Mouse (Mus musculus) gastrocnemius, adult 8-10 months (tissue): ENCODE measurements around the gene Tmem45a. TPM values are rescaled to one million over a fixed set of nuclear protein-coding genes. Genes with fewer than 3 reads are reported as not detected.
"Not testable (repeated sequence)": the region's sequence is repeated elsewhere in the genome, so short reads cannot be mapped to it uniquely, and the experiment has no call there.

Source experiments
- DNase-seq, 2 experiments: peaks; one replicate each; pipeline ENCODE4 v3.0.0; 2022; ENCODE audit warnings: low spot score in 2 of 2
- total RNA-seq, 4 experiments: library from RNA; stranded (reverse); gene quantifications; 2 replicates each; pipeline ENCODE4 v1.2.4; 2022

The Tmem45a gene
- 1 to 10 TPM in 1 of 4 experiments, under 1 TPM in 3; 0.19 to 1.7 (median 0.24) TPM for total RNA-seq

- peak; percentile 79 to 80 for DNase-seq
Measured at GRCm38 (mm10) chr16:56885824-56886615, at the start of gene Tmem45a. Tmem45a (minus strand) TSS chr16:56886166.

- DNase-seq: no peak
Measured at GRCm38 (mm10) chr16:56928023-56928422, 42.1 kb upstream of the Tmem45a start, which contains the start of gene Lnp1. Lnp1 (minus strand) TSS chr16:56928061.

GRCm38 (mm10) chr16:56920102-56920657 lies 34.2 kb upstream of the Tmem45a start:
- DNase-seq: no peak

GRCm38 (mm10) chr16:56917230-56917629 lies 31.3 kb upstream of the Tmem45a start:
- no peak for DNase-seq

GRCm38 (mm10) chr16:56908986-56909385 lies 23.0 kb upstream of the Tmem45a start:
- no peak for DNase-seq

GRCm38 (mm10) chr16:56902206-56902605 lies 16.2 kb upstream of the Tmem45a start:
- DNase-seq: not testable (repeated sequence)

- DNase-seq: no peak
Measured at GRCm38 (mm10) chr16:56891583-56891982, 5.6 kb upstream of the Tmem45a start.

GRCm38 (mm10) chr16:56886616-56887116 lies 700 bp upstream of the Tmem45a start:
- DNase-seq: no peak

GRCm38 (mm10) chr16:56884811-56885210 lies 1.2 kb downstream of the Tmem45a start:
- no peak for DNase-seq

- DNase-seq: no peak
Measured at GRCm38 (mm10) chr16:56873410-56873809, 12.6 kb downstream of the Tmem45a start.

GRCm38 (mm10) chr16:56870458-56870857 lies 15.5 kb downstream of the Tmem45a start:
- DNase-seq: no peak

GRCm38 (mm10) chr16:56868361-56868760 lies 17.6 kb downstream of the Tmem45a start:
- DNase-seq: no peak

- no peak for DNase-seq
Measured at GRCm38 (mm10) chr16:56867591-56867990, 18.4 kb downstream of the Tmem45a start.

GRCm38 (mm10) chr16:56852841-56853587 lies 33.0 kb downstream of the Tmem45a start:
- DNase-seq: no peak

GRCm38 (mm10) chr16:56842988-56843387 lies 43.0 kb downstream of the Tmem45a start:
- DNase-seq: no peak

- DNase-seq: no peak
Measured at GRCm38 (mm10) chr16:56833312-56833711, 52.7 kb downstream of the Tmem45a start.

- no peak for DNase-seq
Measured at GRCm38 (mm10) chr16:56831986-56832385, 54.0 kb downstream of the Tmem45a start.

- no peak for DNase-seq
Measured at GRCm38 (mm10) chr16:56801370-56802109, 84.4 kb downstream of the Tmem45a start.

- DNase-seq: no peak
Measured at GRCm38 (mm10) chr16:56800946-56801345, 85.0 kb downstream of the Tmem45a start.

- no peak for DNase-seq
Measured at GRCm38 (mm10) chr16:56800469-56800868, 85.5 kb downstream of the Tmem45a start.

GRCm38 (mm10) chr16:56799541-56800029 lies 86.4 kb downstream of the Tmem45a start:
- DNase-seq: no peak
